Mouse (Mus musculus): ENCODE results near the gene Fblim1. TPM values are rescaled to one million over a fixed set of nuclear protein-coding genes. Genes with fewer than 3 reads are reported as not detected.
"Not testable (repeated sequence)": the region's sequence is repeated elsewhere in the genome, so short reads cannot be mapped to it uniquely, and the experiment has no call there.

The Fblim1 gene
- total RNA-seq, 4 experiments from 2014 or later, result 10.2 to 21.0 (median 17.6) TPM

DNA sequence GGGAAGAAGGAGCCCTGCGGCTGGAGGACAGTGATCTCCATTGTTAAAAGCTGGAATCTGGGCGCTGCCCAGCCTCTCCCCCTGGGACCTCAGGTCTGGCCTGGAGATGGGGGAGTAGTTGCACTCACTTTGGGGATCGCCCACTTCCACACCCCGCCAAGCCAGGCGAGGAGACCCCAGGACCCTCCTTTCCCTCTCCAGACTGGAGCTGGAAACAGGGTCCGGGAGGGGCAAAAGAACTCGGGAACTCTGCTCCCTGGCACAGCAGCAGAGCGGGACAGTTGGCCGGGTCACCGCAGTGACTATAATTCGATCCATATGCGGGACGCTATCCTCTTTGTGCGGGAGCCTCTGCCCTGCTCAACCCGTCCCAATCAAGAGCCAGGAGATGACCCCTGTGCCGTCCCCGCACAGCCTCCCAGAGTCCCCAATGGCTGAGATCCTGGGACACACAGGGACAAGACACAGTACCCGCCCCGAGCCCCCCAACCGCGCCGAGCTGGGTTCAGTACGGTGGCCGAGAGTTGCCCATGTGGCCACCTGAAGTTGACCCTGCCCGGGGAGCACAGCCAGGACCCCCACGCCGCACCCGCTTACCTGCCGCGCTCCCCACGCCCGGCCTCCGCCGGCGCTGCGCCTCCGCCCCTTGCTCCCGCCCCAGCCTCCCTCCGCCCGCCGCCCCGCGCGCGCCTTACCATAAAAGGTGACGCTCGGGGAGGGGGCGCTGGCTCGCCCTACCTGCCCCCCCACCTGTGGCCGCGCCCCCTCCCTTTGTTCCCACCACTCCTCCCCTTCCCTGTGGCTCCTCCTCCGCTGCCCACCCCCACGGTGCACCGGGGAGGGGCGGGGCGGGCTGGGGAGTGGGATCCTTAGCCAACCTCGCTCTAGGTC is 6.4 kb downstream of the Fblim1 start:
- no peak for DNase-seq

DNA sequence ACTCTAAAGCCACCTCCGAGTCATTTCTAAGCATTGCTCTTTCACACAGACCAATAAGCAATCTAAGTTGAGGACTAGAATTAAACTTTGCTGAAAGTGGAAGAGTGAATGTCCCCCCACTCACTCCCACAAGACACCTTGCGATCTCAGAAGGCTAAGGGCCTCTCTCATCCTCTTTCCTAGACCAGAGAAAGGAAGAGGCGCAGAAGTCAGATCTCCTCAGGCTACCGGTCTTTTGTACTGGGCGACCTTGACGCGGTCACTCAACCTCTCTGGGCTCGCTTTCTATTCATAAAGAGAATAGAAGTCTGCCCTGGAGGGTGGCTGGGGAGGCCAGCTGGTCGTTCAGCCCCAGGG is 7.0 kb downstream of the Fblim1 start:
- DNase-seq, result no peak

DNA sequence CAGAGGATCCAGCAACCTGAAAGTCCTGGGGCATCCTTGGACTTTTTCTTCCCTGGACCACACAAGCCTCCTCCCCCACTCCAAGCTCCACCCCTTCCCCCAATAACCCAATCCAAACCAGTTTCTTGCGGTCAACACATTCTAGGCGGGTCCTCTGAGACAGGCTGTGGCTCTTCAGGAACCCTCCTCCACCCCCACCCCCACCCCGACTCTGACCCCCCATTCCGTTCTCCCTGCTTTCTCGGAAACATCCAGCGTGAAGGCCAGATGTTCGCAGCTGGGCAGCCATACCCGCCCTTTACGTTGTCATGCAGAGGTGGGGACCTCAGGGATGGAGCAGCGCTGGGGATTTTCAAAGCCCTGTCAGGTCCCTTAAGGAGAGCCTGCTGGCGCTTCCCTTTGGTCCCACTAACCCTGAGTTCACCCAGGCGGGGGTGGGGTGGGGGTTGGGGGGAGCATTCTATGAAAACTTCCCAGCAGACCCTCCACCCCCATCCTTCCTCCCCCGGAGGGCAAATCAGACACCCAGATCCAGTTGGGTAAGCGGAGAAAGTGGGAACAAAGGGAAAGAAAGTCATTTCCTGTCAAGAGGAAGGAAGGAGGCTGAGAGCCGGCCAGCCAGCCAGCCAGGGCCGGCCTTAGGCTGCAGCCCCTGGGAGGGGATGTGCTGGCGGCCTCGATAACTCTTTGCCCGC is 7.5 kb downstream of the Fblim1 start:
- DNase-seq, result no peak

DNA sequence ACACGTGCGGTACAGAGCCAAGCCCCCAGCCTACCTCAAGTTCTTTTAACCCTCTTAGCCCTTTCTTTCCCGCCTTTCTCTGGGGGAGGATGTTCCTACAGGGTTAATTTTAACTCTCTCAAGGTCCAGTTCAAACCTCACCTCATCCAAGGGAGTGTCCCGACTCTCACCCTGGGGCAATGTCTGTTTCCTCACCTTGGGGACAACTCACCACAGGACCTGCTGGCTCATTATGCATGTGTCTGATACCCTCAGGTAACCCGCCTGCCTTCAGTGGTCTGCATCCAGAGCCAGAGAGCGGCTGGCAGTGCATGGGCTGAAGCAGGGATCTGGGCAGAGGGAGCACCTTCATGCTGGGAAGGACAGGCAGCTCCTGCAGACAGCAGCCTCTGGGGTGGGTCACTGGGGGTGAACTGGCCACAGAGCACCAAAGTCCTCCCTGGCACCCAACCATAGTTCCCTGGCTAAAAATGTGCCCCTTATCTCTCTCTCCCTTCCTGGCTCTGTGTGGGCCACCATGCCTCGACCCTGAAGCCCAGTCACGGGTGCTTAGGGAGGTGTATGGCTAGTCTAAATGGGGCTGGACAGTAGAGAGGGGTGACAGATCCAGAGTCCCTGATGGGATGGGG is 9.1 kb downstream of the Fblim1 start:
- no peak for DNase-seq

DNA sequence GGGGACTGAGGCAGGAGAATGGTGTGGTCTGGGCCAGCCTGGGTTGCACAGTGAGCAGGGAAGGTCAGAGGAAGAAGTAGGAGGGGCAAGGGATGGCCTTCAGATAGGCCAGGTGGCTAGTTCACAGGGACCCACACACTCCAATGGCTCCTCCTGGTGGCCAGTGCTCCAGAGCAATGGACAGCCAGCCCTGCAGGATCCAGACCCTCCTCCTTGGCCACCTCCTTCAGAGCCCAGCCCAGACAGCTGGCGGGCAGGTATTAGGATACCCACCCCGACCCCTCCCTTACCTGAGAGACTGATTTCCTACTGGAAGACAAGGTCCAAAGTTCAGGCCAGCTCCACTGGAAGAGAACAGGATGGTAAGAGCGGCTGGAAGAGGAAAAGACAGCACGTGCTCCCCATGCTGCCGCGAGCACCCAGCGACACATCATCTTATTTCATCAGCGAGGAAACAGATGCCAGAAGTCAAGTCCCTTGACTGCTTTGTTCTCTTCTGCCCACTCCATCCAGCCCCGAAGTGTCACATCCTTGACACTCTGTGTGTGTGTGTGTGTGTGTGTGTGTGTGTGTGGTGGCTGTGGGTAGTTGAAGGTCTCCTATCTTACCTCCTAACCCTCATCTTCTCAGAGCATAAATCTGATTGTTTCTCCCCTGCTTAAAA is 10.2 kb downstream of the Fblim1 start:
- no peak for DNase-seq

DNA sequence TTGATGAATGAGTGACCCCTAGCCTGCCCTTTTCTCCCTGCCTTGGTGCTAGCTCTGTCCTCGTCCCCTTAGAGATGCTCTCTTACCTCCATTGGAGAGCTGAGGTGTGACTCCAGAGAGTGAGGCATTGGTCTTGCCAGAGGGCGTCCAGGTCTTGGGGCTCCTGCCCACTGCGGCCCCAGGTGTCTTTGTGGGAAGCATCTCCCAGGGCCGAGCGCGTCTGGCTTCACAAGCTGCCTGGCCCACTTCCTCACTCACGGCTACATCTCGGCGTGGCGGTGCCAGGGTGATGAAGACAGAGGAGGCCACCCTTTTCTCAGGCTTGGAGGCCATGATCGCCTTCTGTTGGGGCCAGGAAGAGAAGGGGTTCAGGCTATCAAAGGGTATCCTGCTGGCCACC is 10.8 kb downstream of the Fblim1 start:
- DNase-seq, result no peak

DNA sequence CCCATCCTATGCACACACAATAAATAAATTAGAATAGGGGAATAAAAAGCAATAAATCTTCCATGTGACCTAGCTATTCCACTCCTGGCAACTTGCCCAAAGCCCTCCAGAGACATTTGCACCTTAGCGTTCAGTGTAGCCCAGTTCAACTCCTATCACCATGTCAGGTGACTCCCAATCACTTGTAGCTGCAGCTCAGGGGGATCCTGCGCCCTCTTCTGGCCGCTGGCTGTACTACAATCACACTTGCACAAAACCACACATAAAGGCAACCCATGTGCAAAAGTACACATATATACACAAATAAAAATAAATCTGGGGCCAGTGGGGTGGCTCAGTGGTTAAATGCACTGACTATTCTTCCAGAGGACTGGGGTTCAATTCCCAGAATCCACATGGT is 14.3 kb downstream of the Fblim1 start:
- no peak for DNase-seq

DNA sequence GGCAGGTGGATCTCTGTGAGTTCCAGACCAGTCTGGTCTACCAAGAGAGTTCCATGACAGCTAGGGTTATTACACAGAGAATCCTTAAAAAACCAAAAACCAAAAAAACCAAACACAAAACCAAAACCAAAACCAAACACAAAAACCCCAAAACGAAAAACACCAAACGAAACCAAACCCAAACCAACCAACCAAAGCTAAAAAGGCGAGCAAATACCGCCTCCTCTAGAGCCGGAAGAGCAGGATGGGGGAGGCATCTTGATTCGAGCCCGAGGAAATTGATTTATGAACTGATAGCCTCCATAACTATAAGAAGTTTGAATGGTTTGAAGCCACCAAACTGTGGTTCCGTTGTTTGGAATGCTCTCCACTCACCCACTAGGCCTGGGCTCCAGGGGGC is 22.0 kb downstream of the Fblim1 start:
- no peak for DNase-seq

DNA sequence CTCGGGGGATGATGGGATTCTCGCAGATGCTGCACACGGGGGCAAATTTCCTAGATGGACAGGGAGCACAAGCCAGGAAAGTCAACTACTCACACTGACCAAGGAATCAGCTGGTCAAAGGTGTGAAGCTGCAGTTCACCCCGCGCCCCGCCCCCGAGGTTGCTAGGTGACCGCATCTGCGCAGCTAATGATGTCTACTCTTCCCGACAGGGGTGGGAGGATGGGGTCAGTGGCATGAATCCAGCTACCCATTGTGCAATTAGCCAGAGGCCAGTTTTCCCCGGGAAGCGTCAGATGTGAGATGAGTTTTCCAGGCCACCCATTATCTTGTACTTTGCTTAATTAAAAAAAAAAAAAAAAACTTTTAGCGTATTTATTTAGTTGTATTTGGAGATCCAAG is 24.8 kb downstream of the Fblim1 start:
- DNase-seq, result no peak

DNA sequence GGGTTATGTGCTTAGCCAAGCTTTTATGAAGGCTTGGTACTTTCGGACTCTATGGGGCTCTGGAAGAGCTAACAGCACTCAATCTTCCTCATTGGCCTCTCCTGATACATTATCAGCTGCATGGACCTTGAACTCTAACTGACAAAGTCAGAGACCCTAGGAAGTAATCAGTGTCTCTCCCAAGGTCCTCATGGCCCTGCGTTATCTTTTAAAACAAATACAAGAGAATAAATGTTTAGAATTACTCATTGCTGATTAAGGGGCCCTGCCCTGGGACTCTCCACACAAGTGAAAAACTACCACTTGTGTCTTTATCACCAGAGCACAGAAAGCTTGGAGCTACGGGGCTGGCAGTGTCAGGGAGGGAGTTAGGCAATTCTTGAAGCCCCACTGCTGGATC is 27.1 kb downstream of the Fblim1 start:
- DNase-seq, result no peak

DNA sequence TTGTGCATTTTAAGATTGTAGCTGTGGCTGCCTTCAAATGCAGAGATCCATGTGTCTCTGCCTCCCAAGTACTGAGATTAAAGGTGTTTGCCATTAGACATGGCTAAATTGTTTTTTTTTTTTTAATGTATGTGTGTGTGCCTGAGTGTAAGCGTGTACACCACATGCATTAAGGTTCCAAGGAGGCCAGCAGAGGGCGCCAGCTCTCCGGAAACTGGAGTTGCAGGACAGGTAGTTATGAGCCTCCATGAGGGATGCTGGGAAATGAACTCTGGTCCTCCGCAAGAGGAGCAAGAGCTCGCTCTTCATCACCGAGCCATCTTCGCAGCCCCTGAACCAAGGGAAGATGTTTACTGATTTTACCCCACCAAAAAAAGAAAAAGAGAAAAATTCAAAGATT is 29.0 kb downstream of the Fblim1 start:
- DNase-seq, result no peak

DNA sequence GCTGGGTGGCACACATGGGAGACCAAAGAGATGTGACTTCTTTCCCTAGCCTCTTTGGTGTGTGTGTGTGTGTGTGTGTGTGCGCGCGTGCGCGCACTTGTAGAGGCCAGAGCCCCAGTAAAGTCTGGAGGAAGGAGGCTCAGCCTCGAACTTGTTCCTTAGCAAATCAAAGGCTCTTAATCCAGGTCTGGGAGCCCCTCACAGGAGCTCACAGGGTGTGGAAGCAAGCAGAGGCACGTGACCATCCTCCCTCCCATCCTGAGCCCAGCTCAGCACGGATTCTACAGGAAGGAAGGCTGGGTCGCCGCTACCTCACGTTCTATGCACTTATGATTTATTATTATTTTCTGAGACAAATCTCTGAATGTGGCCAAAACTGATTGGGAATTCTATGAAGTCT is 29.5 kb downstream of the Fblim1 start:
- no peak for DNase-seq

DNA sequence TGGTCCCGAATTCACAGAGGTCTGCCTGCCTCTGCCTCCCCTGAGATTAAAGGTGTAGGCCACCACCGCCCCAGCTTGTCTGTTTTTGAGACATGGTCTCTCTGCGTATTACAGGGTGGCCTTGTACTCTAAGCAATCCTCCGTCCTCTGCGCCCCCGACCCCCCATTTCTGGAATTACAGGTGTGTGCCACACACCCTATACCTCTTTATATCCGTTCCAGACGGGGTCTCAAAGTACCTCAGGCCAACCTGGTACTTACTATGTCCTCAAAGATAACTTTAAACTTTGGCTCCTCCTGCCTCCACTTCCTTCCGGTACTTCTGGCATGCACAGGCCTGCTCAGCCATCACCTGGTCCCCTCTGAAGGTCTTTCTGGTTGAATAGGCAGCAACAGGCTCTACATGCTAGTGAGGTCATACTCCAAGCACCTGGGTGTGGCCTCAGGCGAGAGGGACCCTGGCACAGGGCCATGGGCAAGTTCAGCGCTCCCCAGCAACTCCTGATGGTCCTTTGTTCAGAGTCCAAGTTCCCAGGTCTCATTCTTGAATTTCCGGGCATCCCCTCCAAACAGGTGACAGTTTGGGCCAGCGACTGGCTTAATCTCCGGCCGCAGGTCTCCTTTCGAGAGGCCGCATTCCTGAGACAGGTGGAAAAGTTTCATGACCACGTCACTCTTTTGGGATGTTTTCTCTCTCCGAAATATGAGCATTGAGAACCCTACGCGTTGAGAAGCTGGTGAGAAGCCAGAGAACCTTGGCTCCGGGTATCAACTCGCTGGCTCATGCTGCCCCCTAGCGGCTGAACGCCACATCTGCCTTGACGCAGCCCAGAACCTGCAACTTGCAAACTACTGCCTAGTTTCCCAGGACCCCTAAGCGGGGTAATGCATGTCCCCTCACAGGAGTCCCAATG is 30.9 kb downstream of the Fblim1 start:
- DNase-seq, result peak; percentile 81

DNA sequence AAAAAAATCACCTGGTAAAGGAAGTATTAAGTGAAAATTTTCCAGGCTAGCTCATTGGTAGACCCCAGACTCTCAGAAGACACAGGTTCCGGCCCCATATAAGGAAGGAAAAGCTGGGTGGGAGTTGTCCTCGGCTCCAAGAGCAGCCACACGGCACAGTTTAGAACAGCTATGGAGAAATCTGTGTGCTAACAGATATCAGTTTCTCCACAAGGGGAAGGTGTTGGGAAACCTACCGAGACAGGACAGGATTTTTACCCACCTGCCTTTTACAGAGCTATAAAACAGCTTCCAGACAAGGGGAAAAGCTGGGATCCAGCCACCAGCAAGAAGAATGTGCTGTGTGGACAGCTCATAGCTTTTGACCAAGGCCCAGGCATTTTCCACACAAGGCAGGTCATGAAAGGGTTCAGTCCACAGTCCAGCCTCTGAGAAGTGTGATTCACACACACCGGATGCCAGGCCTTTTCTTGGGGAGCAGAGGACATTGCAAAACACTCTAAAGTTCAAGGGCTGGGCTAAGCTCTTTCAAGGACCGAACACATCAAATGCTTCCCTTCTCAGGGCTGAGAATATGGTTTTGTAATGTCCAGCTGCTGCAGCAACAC is 32.4 kb downstream of the Fblim1 start:
- peak; percentile 88 for DNase-seq

DNA sequence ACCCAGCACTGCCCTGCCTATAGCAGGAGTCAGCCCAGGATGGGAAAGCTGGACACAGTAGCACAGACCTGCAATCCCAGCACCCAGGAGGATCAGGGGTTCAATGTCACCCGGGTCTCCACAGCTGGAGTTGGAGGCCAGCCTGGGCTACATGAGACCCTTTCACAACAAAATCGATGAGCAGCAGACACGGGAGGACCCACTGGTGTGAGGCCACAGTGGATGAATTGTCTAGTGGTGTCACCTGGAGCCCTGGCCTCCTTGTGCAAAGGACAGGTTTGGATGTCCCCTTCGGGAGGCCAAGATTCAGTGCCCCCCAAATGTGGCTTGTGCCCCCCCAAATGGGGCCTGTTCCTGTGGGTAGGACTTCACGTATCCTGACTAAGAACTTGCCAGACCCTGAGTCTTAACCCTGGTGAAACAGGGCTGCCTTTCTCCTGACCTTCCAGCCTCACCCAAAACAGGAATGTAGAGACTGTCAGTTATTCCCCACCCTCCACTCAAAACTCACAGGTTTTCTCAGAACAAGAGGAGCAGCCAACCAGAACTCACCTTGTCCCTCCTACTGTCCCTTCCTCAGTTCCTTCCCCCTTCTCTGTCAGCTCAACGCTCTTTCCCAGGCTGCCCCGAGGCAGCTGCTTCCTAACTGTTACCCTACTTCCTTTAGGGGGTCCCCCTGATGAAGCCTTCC is 33.1 kb downstream of the Fblim1 start:
- DNase-seq, result no peak

DNA sequence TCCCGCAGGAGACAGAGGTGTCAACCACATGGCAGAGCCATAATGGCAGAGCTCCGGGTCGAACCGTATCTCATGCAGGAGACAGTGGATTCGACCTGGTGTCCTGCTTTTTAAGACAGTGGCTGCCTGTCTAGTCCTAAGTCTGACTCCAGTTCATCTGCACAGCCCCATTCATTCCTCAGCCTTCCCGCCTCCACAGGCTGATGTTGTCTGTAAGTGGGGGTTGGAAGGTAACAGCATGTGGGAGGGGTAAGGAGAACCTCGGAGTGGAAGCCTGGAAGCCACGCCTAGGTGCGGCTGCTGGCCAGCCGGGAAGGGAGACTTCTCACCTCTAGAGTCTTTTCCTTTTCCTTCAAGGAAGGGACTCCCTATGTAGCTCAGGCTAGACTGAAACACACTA is 34.0 kb downstream of the Fblim1 start:
- DNase-seq, result no peak

DNA sequence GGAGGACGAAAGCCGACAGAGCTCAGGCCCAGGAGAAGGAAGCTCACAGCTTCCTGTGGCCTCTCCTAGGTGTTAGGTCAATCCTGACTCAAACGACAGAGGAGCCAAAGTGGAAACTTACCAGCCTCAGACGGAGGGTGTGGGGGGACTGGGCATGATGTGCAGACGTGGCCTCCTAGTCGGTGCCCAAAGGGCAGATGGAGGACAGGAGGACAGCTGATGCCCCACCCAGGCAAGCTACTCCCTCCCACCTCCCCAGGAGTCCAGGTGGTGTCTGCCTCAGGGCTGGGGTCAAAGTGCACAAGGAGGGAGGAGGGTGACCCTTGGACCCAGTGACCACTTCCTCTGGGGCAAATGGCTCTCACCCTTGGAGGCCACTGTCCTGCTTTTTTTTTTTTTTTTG is 34.6 kb downstream of the Fblim1 start:
- DNase-seq, result peak; percentile 65

DNA sequence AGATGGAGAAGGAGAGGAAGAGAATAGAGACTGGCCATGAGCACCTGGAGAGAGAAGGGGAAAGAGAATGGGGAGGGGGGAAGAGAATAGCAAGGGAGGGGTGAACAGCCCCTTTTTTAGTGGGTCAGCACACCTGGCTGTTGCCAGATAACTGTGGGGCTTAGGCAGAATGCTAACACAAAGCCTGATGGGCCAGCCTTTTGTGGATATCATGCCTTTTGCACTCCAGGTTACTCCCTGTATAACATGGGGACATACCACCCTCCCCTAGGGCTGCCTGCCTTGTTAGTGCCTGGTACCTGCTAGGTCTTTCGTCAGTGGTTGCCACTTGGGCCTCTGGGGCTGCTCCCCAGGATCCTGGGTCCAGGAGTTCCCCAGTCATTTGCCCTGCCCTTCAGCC is 35.1 kb downstream of the Fblim1 start:
- no peak for DNase-seq

DNA sequence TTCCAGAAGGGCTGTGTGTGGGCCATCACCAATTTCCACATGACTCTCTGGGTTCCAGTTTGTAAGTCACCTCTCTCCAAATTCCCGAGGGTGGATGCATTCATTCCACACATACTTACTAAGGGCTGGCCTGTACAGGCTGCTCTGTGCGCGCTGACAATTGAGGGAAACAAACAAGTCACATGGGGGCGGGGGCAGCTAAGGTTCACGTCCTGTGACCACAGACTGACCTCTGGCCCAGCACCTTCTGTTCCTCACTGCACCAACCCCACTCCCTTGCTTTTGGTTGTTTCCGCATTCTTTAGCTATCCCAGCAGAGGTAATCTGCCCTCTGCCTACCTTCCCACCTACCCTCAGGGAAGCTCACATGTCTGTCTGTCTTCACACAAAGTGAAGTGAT is 35.9 kb downstream of the Fblim1 start:
- DNase-seq, result peak; percentile 60

DNA sequence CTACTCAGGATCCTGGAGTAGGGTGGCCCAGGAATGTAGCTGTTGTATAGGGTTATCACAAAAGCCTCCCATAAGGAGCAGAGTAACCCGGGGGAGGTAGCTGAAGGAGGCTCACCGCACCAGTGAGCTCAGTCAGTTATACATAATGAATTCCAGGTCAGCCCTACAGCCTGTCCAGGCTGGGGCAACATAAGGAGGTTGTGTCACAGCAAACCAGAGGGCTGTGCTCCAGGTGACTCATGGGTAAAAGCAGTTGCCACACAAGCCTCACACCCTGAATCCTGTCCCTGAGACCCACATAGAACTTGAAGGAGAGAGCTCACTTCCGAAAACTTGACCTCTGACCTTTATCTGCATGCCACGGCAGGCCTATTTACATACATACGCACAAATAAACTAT is 36.9 kb downstream of the Fblim1 start:
- no peak for DNase-seq

DNA sequence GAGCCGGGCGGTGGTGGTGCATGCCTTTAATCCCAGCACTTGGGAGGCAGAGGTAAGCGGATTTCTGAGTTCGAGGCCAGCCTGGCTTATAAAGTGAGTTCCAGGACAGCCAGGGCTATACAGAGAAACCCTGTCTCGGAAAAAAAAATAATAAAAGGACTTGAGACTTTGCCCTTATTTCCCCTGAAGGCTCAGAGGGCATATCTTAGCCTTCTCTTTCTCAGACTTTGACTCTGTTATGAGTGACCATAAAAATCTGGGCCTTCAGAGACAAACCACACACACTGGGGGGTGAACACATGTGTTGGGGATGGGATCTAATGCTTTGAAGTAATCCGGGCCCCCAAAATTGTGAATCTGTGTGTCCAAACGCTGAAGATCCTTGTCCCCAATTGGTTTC is 38.7 kb downstream of the Fblim1 start:
- DNase-seq, result not testable (repeated sequence)

All from adrenal gland, adult 8-10 months (tissue).